Mouse (Mus musculus): ENCODE data around the gene Spata31d1b. TPM values are rescaled to one million over a fixed set of nuclear protein-coding genes. Genes with fewer than 3 reads are reported as not detected.
"Not testable (repeated sequence)": the region's sequence is repeated elsewhere in the genome, so short reads cannot be mapped to it uniquely, and the experiment has no call there.

The Spata31d1b gene
- polyA plus RNA-seq, 1 experiment from 2014 or later, result not detected

GRCm38 (mm10) chr13:59718857-59719440 is 6.9 kb downstream of the Spata31d1b start:
- WGBS, result 33% methylated on average over 6 of the region's 6 CpGs
- not testable (repeated sequence) for H3K27ac ChIP-seq (ENCODE audit: low read length); H3K4me1 ChIP-seq (ENCODE audit: insufficient read depth, low read length); H3K9ac ChIP-seq (replicated peaks; ENCODE audit: low read length); H3K9me3 ChIP-seq (ENCODE audit: low read length); H3K27me3 ChIP-seq (ENCODE audit: insufficient read depth, low read length); H3K36me3 ChIP-seq (ENCODE audit: insufficient read depth, low read length); H3K4me3 ChIP-seq (ENCODE audit: low read length); H3K4me2 ChIP-seq (replicated peaks; ENCODE audit: low read depth, low read length)
- ATAC-seq (ENCODE audit: low FRiP score, low TSS enrichment), result peak; percentile 57

DNA sequence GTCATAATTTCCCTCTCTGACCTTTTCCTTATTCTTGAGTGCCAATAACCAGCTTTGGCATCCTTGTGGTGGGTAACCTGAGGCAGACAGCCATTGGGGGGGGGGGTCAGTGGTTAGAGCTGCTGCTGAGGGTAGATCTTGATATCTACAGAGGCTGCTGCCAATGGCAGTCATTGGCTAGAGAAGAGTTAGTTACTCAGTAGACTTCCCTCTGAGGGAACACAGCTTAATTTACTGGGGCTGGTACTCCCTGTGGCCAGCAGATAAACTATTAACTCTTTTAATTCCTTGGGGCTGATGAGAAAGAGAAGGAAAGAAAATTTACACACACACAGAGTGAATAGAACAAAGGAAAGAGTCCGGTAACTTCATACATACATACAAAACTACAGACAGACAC is 7.4 kb downstream of the Spata31d1b start:
- Histone ChIP-seq H3K9me3 (ENCODE audit: low read length) (no peaks in the 10 kb centered on the region), H3K36me3 (ENCODE audit: insufficient read depth, low read length) (no peaks in the 10 kb centered on the region), H3K27me3 (ENCODE audit: insufficient read depth, low read length) (no peaks in the 10 kb centered on the region), H3K4me2 (replicated peaks; ENCODE audit: low read depth, low read length) (no peak overlapping the region), H3K4me3 (ENCODE audit: low read length) (no peak overlapping the region), H3K9ac (replicated peaks; ENCODE audit: low read length) (no peak overlapping the region), H3K4me1 (ENCODE audit: insufficient read depth, low read length) (no peaks in the 10 kb centered on the region), H3K27ac (ENCODE audit: low read length) (no peak overlapping the region)
- WGBS, result 60% methylated on average over 1 of the region's 1 CpGs
- no peak for ATAC-seq (ENCODE audit: low FRiP score, low TSS enrichment)

DNA sequence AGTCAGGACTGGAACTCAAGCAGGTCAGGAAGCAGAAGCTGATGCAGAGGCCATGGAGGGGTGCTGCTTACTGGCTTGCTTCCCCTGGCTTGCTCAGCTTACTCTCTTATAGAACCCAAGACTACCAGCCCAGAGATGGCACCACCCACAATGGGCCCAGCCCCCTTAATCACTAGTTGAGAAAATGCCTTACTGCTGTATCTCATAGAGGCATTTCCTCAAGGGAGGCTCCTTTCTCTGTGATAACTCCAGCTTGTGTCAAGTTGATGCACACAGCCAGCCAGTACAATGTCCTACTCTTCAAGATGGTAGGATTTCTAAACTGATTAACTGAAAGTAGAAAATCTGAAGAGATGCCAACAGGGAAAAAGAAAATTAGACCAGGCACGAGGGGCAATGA is 10.0 kb downstream of the Spata31d1b start:
- 87% methylated on average over 1 of the region's 1 CpGs for WGBS
- H3K27me3 ChIP-seq (ENCODE audit: insufficient read depth, low read length); H3K4me2 ChIP-seq (replicated peaks; ENCODE audit: low read depth, low read length); ATAC-seq (ENCODE audit: low FRiP score, low TSS enrichment); H3K36me3 ChIP-seq (ENCODE audit: insufficient read depth, low read length); H3K4me1 ChIP-seq (ENCODE audit: insufficient read depth, low read length); H3K27ac ChIP-seq (ENCODE audit: low read length); H3K4me3 ChIP-seq (ENCODE audit: low read length); H3K9me3 ChIP-seq (ENCODE audit: low read length); H3K9ac ChIP-seq (replicated peaks; ENCODE audit: low read length): not testable (repeated sequence)

DNA sequence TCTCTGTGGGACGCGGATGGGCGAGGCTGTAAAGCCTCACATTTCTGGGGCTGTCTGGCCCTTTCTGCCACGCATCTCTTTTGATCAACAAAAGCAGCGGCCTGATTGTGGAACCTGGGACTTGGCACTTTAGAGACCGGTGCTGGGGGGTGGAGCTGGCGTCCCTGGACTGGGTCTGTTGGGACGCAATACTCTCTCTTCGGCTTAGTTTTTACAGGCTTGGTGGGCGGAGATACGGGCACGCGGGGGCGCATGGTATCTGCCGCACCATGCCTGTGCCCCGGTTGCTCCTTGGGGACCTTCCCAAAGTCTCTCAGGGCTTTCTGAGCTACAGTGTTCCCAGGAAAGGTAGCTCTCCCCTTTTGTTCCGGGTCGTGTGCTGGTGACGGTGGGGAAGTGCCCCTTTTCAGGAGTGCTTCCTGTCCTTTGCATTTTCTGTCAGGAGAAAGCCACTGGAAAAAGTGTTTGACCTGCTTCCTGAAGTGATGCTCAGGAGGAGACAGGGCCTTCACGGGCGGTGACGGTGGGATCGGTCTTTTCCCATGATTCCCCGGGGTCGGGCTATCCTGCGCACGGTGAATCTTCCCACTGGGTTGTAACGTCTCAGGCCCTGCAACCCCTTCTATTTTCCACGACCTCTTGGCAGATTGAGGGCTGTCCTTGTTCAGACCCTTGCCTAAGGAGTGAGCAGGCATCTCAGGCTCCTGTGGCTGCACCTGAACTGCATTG is 14.2 kb downstream of the Spata31d1b start:
- peak overlapping the region; percentile 44 for H3K4me2 ChIP-seq (replicated peaks; ENCODE audit: low read depth, low read length)
- H3K4me1 ChIP-seq (ENCODE audit: insufficient read depth, low read length), result 0 out of 2 replicates have a peak, but pooled peaks cover 5% of the 10 kb centered on the region
- WGBS, result 29% methylated on average over 29 of the region's 29 CpGs
- no peaks in the 10 kb centered on the region for H3K9me3 ChIP-seq (ENCODE audit: low read length)
- peak overlapping the region; percentile 7; the same call in 1 of the 2 replicates for H3K4me3 ChIP-seq (ENCODE audit: low read length)
- no peak overlapping the region for H3K27ac ChIP-seq (ENCODE audit: low read length)
- peak overlapping the region; percentile 50; the same call in 1 of the 2 replicates for H3K9ac ChIP-seq (replicated peaks; ENCODE audit: low read length)
- ATAC-seq (ENCODE audit: low FRiP score, low TSS enrichment), result no peak
- no peaks in the 10 kb centered on the region for H3K36me3 ChIP-seq (ENCODE audit: insufficient read depth, low read length)
- no peaks in the 10 kb centered on the region for H3K27me3 ChIP-seq (ENCODE audit: insufficient read depth, low read length)

DNA sequence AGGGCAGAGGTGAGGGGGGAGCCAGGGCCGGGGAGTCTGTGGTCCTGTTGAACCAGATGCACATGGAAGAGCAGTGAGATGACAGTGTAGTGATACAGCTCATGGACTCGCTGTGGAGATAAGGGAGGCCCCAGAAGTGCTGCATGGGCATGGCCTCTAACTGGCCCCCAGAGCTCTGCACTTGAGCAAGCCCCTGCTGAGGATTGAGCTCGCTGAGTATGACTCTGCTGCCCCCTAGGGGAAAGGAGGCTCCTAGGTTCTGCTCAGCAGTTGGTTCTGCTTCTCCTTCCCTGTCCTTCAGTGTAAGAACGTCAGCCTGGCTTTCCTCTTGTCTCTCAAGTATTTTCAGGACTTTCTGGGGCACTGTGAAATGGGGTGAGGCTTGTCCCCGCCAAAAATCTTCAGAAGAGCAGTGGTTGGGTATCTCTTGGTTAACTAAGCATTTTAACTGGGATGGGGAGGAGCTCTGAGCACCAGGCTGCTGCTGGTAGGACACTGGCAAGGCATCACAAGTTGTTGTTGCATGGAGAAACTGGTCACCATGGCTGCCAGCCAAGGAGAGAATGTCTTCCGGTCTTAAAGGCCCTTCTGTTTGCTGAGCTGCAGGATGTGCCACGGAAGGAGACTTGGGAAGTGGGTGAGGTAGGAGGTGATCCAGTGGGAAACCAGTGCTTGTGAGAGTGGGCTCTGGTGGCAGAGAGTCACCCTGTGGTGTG is 16.5 kb downstream of the Spata31d1b start:
- ATAC-seq (ENCODE audit: low FRiP score, low TSS enrichment), result peak; percentile 87

GRCm38 (mm10) chr13:59731652-59732051 is 19.6 kb downstream of the Spata31d1b start, which contains the start of gene Spata31d1d:
TSS of gene Spata31d1d (minus strand) at chr13:59731752.
- Histone ChIP-seq H3K27ac (ENCODE audit: low read length) (no peak within 1 kb of the TSS), H3K27me3 (ENCODE audit: insufficient read depth, low read length) (no peaks in the 10 kb centered on the region), H3K4me3 (ENCODE audit: low read length) (no peak within 1 kb of the TSS), H3K36me3 (ENCODE audit: insufficient read depth, low read length) (no peaks in the 10 kb centered on the region), H3K9me3 (ENCODE audit: low read length) (no peaks in the 10 kb centered on the region), H3K4me2 (replicated peaks; ENCODE audit: low read depth, low read length) (no peak within 1 kb of the TSS), H3K9ac (replicated peaks; ENCODE audit: low read length) (no peak within 1 kb of the TSS), H3K4me1 (ENCODE audit: insufficient read depth, low read length) (no peaks in the 10 kb centered on the region)
- no peak for ATAC-seq (ENCODE audit: low FRiP score, low TSS enrichment)
- 42% methylated on average over 7 of the region's 7 CpGs for WGBS

More for the DNA sequence above, 16.5 kb downstream of the Spata31d1b start:
- H3K4me1 ChIP-seq (ENCODE audit: insufficient read depth, low read length), result 0 out of 2 replicates have a peak, but pooled peaks cover 5% of the 10 kb centered on the region
- WGBS, result 30% methylated on average over 7 of the region's 7 CpGs
- no peak overlapping the region; the same call in 1 of the 2 replicates for H3K9ac ChIP-seq (replicated peaks; ENCODE audit: low read length)
- no peak overlapping the region for H3K27ac ChIP-seq (ENCODE audit: low read length)
- no peak overlapping the region for H3K4me3 ChIP-seq (ENCODE audit: low read length)
- no peak overlapping the region for H3K4me2 ChIP-seq (replicated peaks; ENCODE audit: low read depth, low read length)
- H3K9me3 ChIP-seq (ENCODE audit: low read length), result no peaks in the 10 kb centered on the region
- no peaks in the 10 kb centered on the region for H3K27me3 ChIP-seq (ENCODE audit: insufficient read depth, low read length)
- H3K36me3 ChIP-seq (ENCODE audit: insufficient read depth, low read length), result no peaks in the 10 kb centered on the region

DNA sequence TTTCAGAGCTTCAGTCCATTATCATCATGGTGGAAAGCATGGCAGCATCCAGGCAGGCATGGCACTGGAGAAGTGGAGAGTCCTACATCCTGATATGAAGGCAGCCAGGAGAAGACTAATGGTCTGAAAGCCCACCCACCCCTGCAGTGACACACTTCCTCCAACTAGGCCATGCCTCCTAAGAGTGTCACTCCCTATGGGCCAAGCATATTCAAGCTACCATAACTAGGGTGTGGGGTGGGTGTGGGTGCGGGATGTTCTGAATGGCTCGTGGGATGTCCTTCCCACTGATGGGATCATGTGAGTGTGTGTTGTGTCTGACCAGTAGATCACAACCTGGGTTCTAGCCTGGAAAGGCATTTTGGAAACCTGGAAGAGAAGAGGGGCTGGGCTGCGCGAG is 21.9 kb downstream of the Spata31d1b start:
- no peak overlapping the region for H3K4me2 ChIP-seq (replicated peaks; ENCODE audit: low read depth, low read length)
- H3K9ac ChIP-seq (replicated peaks; ENCODE audit: low read length), result no peak overlapping the region
- no peaks in the 10 kb centered on the region for H3K9me3 ChIP-seq (ENCODE audit: low read length)
- no peak overlapping the region for H3K27ac ChIP-seq (ENCODE audit: low read length)
- H3K4me3 ChIP-seq (ENCODE audit: low read length), result no peak overlapping the region
- H3K4me1 ChIP-seq (ENCODE audit: insufficient read depth, low read length), result no peaks in the 10 kb centered on the region
- no peaks in the 10 kb centered on the region for H3K27me3 ChIP-seq (ENCODE audit: insufficient read depth, low read length)
- no peak for ATAC-seq (ENCODE audit: low FRiP score, low TSS enrichment)
- no peaks in the 10 kb centered on the region for H3K36me3 ChIP-seq (ENCODE audit: insufficient read depth, low read length)
- 89% methylated on average over 2 of the region's 4 CpGs for WGBS

DNA sequence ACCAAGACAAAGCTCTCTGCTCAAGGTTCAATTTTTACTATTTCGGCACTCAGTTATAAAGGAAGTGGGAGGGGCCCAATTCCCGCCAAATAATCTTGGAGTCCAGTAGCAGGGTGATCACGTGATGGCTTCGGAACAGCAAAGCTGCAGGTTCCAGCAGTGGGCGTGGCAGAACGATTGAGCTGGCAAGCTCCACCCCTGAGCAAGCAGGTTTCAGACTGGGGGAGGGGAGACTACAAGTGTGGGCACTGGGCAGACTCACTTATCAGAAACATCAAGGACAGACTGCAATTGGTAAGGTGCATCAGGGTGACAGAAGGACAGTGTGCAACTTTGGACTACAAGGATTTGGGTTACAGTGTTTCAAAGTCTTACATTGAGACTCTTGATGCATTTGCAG is 22.3 kb downstream of the Spata31d1b start:
- H3K4me2 ChIP-seq (replicated peaks; ENCODE audit: low read depth, low read length); H3K36me3 ChIP-seq (ENCODE audit: insufficient read depth, low read length); H3K27ac ChIP-seq (ENCODE audit: low read length); ATAC-seq (ENCODE audit: low FRiP score, low TSS enrichment); H3K9me3 ChIP-seq (ENCODE audit: low read length); H3K27me3 ChIP-seq (ENCODE audit: insufficient read depth, low read length); H3K4me1 ChIP-seq (ENCODE audit: insufficient read depth, low read length); H3K9ac ChIP-seq (replicated peaks; ENCODE audit: low read length); H3K4me3 ChIP-seq (ENCODE audit: low read length): not testable (repeated sequence)
- 27% methylated on average over 6 of the region's 6 CpGs for WGBS

GRCm38 (mm10) chr13:59735190-59735589 is 23.1 kb downstream of the Spata31d1b start:
- 29% methylated on average over 3 of the region's 3 CpGs for WGBS
- Histone ChIP-seq H3K9me3 (ENCODE audit: low read length) (no peaks in the 10 kb centered on the region), H3K36me3 (ENCODE audit: insufficient read depth, low read length) (no peaks in the 10 kb centered on the region), H3K27ac (ENCODE audit: low read length) (no peak overlapping the region), H3K4me1 (ENCODE audit: insufficient read depth, low read length) (no peaks in the 10 kb centered on the region), H3K9ac (replicated peaks; ENCODE audit: low read length) (no peak overlapping the region), H3K4me2 (replicated peaks; ENCODE audit: low read depth, low read length) (no peak overlapping the region), H3K4me3 (ENCODE audit: low read length) (no peak overlapping the region), H3K27me3 (ENCODE audit: insufficient read depth, low read length) (no peaks in the 10 kb centered on the region)
- ATAC-seq (ENCODE audit: low FRiP score, low TSS enrichment), result peak; percentile 67; the same call in 1 of the 2 replicates

DNA sequence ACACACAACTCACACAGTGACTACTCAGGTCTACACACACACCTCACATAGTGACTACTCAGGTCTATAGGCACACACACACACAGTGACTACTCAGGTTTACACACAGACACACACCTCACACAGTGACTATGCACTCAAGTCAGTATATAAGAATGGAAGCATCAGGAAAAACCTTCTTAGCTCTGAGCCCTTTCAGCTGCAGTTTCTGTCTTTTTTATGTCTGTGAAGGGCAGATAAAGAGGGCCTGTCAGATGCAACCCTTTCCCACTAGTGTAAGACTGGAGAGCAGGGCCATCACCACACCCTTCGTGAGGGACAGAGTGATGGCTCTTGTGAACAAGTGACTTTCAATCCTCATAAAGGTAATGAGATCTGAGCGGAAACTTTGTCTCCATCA is 26.4 kb downstream of the Spata31d1b start:
- no peaks in the 10 kb centered on the region for H3K27me3 ChIP-seq (ENCODE audit: insufficient read depth, low read length)
- no peak overlapping the region for H3K27ac ChIP-seq (ENCODE audit: low read length)
- WGBS, result 88% methylated on average over 2 of the region's 2 CpGs
- no peak overlapping the region for H3K9ac ChIP-seq (replicated peaks; ENCODE audit: low read length)
- H3K4me3 ChIP-seq (ENCODE audit: low read length), result no peak overlapping the region
- H3K36me3 ChIP-seq (ENCODE audit: insufficient read depth, low read length), result no peaks in the 10 kb centered on the region
- H3K4me2 ChIP-seq (replicated peaks; ENCODE audit: low read depth, low read length), result no peak overlapping the region
- no peak for ATAC-seq (ENCODE audit: low FRiP score, low TSS enrichment)
- no peaks in the 10 kb centered on the region for H3K4me1 ChIP-seq (ENCODE audit: insufficient read depth, low read length)
- no peaks in the 10 kb centered on the region for H3K9me3 ChIP-seq (ENCODE audit: low read length)
